Mouse (Mus musculus) hindbrain, embryonic 10.5 days (tissue): ENCODE results near the gene Nupr1l. TPM values are rescaled to one million over a fixed set of nuclear protein-coding genes. Genes with fewer than 3 reads are reported as not detected.
"Not testable (repeated sequence)": the region's sequence is repeated elsewhere in the genome, so short reads cannot be mapped to it uniquely, and the experiment has no call there.

Source experiments
- DNase-seq: peaks from one replicate; pipeline ENCODE4 v3.0.0-alpha.2; 2017; ENCODE audit warnings: low spot score
- H3K27ac ChIP-seq: fragments of 300-500 bp; sonication (generic); 2 replicates; pipeline ENCODE4 v1.5.1; 2016; ENCODE audit warnings: mild to moderate bottlenecking, moderate library complexity
- H3K27me3 ChIP-seq: fragments of 300-500 bp; sonication (generic); 2 replicates; pipeline ENCODE4 v1.6.1; 2016; ENCODE audit warnings: mild to moderate bottlenecking; ENCODE audit not compliant: poor library complexity, insufficient read depth, severe bottlenecking
- H3K36me3 ChIP-seq: fragments of 300-500 bp; sonication (generic); 2 replicates; pipeline ENCODE4 v1.6.1; 2016; ENCODE audit warnings: mild to moderate bottlenecking, moderate library complexity
- H3K4me1 ChIP-seq: fragments of 300-500 bp; sonication (generic); replicated peaks from 2 replicates; pipeline ENCODE4 v1.6.1; 2016; ENCODE audit warnings: mild to moderate bottlenecking
- H3K4me3 ChIP-seq: fragments of 300-500 bp; sonication (generic); 2 replicates; pipeline ENCODE4 v1.5.1; 2016; ENCODE audit warnings: mild to moderate bottlenecking, moderate library complexity
- H3K9me3 ChIP-seq: fragments of 300-500 bp; sonication (generic); 2 replicates; pipeline ENCODE4 v1.6.1; 2016; ENCODE audit warnings: mild to moderate bottlenecking, moderate library complexity
- WGBS: fragments of 180-500 bp; shearing (Covaris S2); methylation state at CpG from one replicate; pipeline ENCODE4 v1.1.7; 2016; 5-methylcytosine and 5-hydroxymethylcytosine counted together
- polyA plus RNA-seq: library from polyadenylated mRNA; unstranded; fragments of >200 nt; fragmentation: Nextera tagmentation; extraction: Ambion mirVana; gene quantifications from 2 replicates; pipeline ENCODE4 v1.2.1, GENCODE M21; 2016

Nupr1l gene
- polyA plus RNA-seq, 1 experiment from 2014 or later, result 4.3 TPM

- Histone ChIP-seq H3K4me3 (no peak overlapping the region), H3K27me3 (no peaks in the 10 kb centered on the region), H3K9me3 (no peaks in the 10 kb centered on the region), H3K36me3 (no peaks in the 10 kb centered on the region), H3K27ac (no peak overlapping the region), H3K4me1 (no peaks in the 10 kb centered on the region)
- 88% methylated on average over 8 of the region's 8 CpGs for WGBS
- DNase-seq, result no peak
These were observed 16.6 kb downstream of the Nupr1l start for GRCm38 (mm10) chr5:129924820-129925452.

- Histone ChIP-seq H3K27me3 (no peaks in the 10 kb centered on the region), H3K4me3 (no peak overlapping the region), H3K9me3 (no peaks in the 10 kb centered on the region), H3K4me1 (0 out of 2 replicates have a peak, but pooled peaks cover 3% of the 10 kb centered on the region), H3K36me3 (no peaks in the 10 kb centered on the region), H3K27ac (no peak overlapping the region)
- 77% methylated on average over 5 of the region's 5 CpGs for WGBS
- DNase-seq, result no peak
These were observed 17.6 kb downstream of the Nupr1l start for GRCm38 (mm10) chr5:129925933-129926332.

- H3K27ac ChIP-seq, result no peak overlapping the region
These were observed 21.9 kb downstream of the Nupr1l start for GRCm38 (mm10) chr5:129929924-129930855.

GRCm38 (mm10) chr5:129936941-129937340 lies 28.6 kb downstream of the Nupr1l start:
- Histone ChIP-seq H3K4me3 (no peak overlapping the region), H3K27me3 (no peaks in the 10 kb centered on the region), H3K4me1 (peaks cover 3% of the 10 kb centered on the region; the same call in 1 of the 2 replicates), H3K36me3 (no peaks in the 10 kb centered on the region), H3K27ac (no peak overlapping the region), H3K9me3 (no peaks in the 10 kb centered on the region)
- WGBS, result 52% methylated on average over 4 of the region's 4 CpGs
- DNase-seq, result no peak

More at GRCm38 (mm10) chr5:129929924-129930855, 21.9 kb downstream of the Nupr1l start:
- H3K4me3 ChIP-seq, result no peak overlapping the region
- H3K4me1 ChIP-seq, result 0 out of 2 replicates have a peak, but pooled peaks cover 3% of the 10 kb centered on the region
- DNase-seq, result no peak
- H3K9me3 ChIP-seq, result no peaks in the 10 kb centered on the region
- H3K36me3 ChIP-seq, result no peaks in the 10 kb centered on the region
- H3K27me3 ChIP-seq, result no peaks in the 10 kb centered on the region
- WGBS, result 57% methylated on average over 9 of the region's 9 CpGs

- H3K9me3 ChIP-seq, result no peaks in the 10 kb centered on the region
- no peak for DNase-seq
- H3K4me3 ChIP-seq, result no peak overlapping the region
- no peaks in the 10 kb centered on the region for H3K27me3 ChIP-seq
- H3K27ac ChIP-seq, result no peak overlapping the region
- peaks cover 8% of the 10 kb centered on the region for H3K36me3 ChIP-seq
- WGBS, result 73% methylated on average over 2 of the region's 2 CpGs
- H3K4me1 ChIP-seq, result peaks cover 13% of the 10 kb centered on the region
These were observed 31.9 kb downstream of the Nupr1l start for GRCm38 (mm10) chr5:129940281-129940680.

- Histone ChIP-seq H3K27ac (peak overlapping the region; percentile 82), H3K4me3 (peak overlapping the region; percentile 96), H3K9me3 (no peaks in the 10 kb centered on the region), H3K4me1 (peaks cover 13% of the 10 kb centered on the region), H3K27me3 (no peaks in the 10 kb centered on the region), H3K36me3 (peaks cover 13% of the 10 kb centered on the region)
- DNase-seq, result no peak
- 9% methylated on average over 9 of the region's 9 CpGs for WGBS
These were observed 32.6 kb downstream of the Nupr1l start for GRCm38 (mm10) chr5:129940736-129941494.

- Histone ChIP-seq H3K27ac (peak within 1 kb of the TSS; percentile 93), H3K27me3 (no peaks in the 10 kb centered on the region), H3K36me3 (peaks cover 17% of the 10 kb centered on the region), H3K4me3 (peak within 1 kb of the TSS; percentile 96), H3K4me1 (peaks cover 13% of the 10 kb centered on the region), H3K9me3 (no peaks in the 10 kb centered on the region)
- WGBS, result under 1% methylated on average over 59 of the region's 59 CpGs
- peak; percentile 99 for DNase-seq
These were observed 33.2 kb downstream of the Nupr1l start, which contains the start of gene Vkorc1l1 for GRCm38 (mm10) chr5:129941495-129942045. TSS of gene Vkorc1l1 (plus strand) at chr5:129941970.

- H3K9me3 ChIP-seq, H3K27me3 ChIP-seq: not testable (repeated sequence)
- WGBS, result under 1% methylated on average over 53 of the region's 82 CpGs
- peaks cover 22% of the 10 kb centered on the region for H3K36me3 ChIP-seq
- H3K4me3 ChIP-seq, result peak overlapping the region; percentile 96
- H3K4me1 ChIP-seq, result peaks cover 13% of the 10 kb centered on the region
- peak overlapping the region; percentile 93 for H3K27ac ChIP-seq
- DNase-seq, result peak; percentile 49
These were observed 34.0 kb downstream of the Nupr1l start for GRCm38 (mm10) chr5:129942073-129942939.

GRCm38 (mm10) chr5:129943402-129943801 lies 35.1 kb downstream of the Nupr1l start:
- H3K27me3 ChIP-seq, result no peaks in the 10 kb centered on the region
- peaks cover 31% of the 10 kb centered on the region for H3K36me3 ChIP-seq
- H3K4me1 ChIP-seq, result peaks cover 13% of the 10 kb centered on the region
- H3K27ac ChIP-seq, result no peak overlapping the region
- no peak for DNase-seq
- H3K9me3 ChIP-seq, result no peaks in the 10 kb centered on the region
- 89% methylated on average over 1 of the region's 1 CpGs for WGBS
- no peak overlapping the region for H3K4me3 ChIP-seq

- DNase-seq, result no peak
- H3K27ac ChIP-seq, result no peak overlapping the region
- H3K4me3 ChIP-seq, result no peak overlapping the region
- peaks cover 10% of the 10 kb centered on the region for H3K4me1 ChIP-seq
- H3K9me3 ChIP-seq, result no peaks in the 10 kb centered on the region
- no peaks in the 10 kb centered on the region for H3K27me3 ChIP-seq
- 95% methylated on average over 2 of the region's 2 CpGs for WGBS
- H3K36me3 ChIP-seq, result peaks cover 33% of the 10 kb centered on the region
These were observed 39.2 kb downstream of the Nupr1l start for GRCm38 (mm10) chr5:129947528-129948033.

- H3K9me3 ChIP-seq, result no peaks in the 10 kb centered on the region
- peaks cover 15% of the 10 kb centered on the region for H3K36me3 ChIP-seq
- no peak overlapping the region for H3K27ac ChIP-seq
- 93% methylated on average over 4 of the region's 4 CpGs for WGBS
- H3K4me3 ChIP-seq, result no peak overlapping the region
- no peaks in the 10 kb centered on the region for H3K27me3 ChIP-seq
- DNase-seq, result no peak
- no peaks in the 10 kb centered on the region for H3K4me1 ChIP-seq
These were observed 43.8 kb downstream of the Nupr1l start for GRCm38 (mm10) chr5:129952143-129952542.
